Mouse (Mus musculus): ENCODE measurements at regions not wholly inside any gene's neighbourhood (a gene's known extent, or its start where the extent isn't known, plus 50 kb on each side); places are given as distances from the start of the nearest gene placed in this dataset.
A peak's percentile ranks its signal among the peaks of the same experiment; 100 is the strongest.

DNA sequence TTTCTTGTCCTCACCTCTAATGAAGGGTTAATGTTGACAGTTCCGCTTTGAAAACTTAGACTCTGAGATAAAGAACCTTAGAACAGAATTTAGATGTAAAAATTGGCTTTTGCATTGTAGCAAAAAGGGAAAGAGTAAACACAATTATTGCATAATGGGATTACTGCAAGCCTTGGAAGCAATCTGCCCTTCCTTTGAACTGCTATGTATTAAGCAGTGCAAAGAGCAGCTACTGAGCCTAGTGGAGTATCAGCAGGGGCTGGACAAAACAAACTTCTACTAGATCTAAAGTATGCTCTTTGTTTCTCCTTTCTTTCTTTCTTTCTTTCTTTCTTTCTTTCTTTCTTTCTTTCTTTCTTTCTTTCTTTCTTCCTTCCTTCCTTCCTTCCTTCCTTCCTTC, 434.9 kb downstream of the Serpinb8 start:
- Histone ChIP-seq H3K27me3 (ENCODE audit: control insufficient read depth, insufficient read depth, low read depth, low read length) (no peaks in the 10 kb centered on the region), H3K4me3 (ENCODE audit: low read length) (no peak overlapping the region), H3K4me2 (ENCODE audit: low read depth, low read length) (no peak overlapping the region), H3K9ac (ENCODE audit: low read length) (no peak overlapping the region), H3K4me1 (replicated peaks; ENCODE audit: control insufficient read depth, insufficient read depth, low read length) (no peaks in the 10 kb centered on the region), H3K9me3 (ENCODE audit: control insufficient read depth, low read length) (no peaks in the 10 kb centered on the region), H3K27ac (ENCODE audit: low read length) (no peak overlapping the region), H3K36me3 (ENCODE audit: control insufficient read depth, insufficient read depth, low read length) (no peaks in the 10 kb centered on the region)
- 0 out of 2 replicates have a peak, but pooled peaks have one; percentile 66 for ATAC-seq (ENCODE audit: low read depth)
- WGBS = 43% methylated on average over 1 of the region's 1 CpGs

DNA sequence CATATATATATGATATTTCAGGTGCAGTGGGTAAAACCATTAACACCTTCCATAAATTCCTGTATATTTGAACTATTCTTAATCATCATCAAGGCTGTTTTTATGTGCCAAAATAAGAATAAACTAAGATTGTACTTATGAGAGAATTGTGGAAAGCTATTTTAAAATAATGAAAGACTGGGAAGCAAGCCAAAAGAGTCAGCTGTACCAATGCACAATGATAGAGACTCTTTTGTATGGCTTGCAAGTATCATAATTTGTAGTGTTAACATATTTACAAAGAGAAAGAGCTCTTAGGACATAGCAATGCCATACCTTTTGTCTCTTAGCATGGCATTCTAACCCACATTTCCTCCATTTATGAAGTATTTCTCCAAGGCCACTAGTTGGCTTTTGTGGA, 436.7 kb downstream of the Serpinb8 start:
- ATAC-seq (ENCODE audit: low read depth) = no peak
- Histone ChIP-seq H3K4me3 (ENCODE audit: low read length) (no peak overlapping the region), H3K27me3 (ENCODE audit: control insufficient read depth, insufficient read depth, low read depth, low read length) (no peaks in the 10 kb centered on the region), H3K9me3 (ENCODE audit: control insufficient read depth, low read length) (no peaks in the 10 kb centered on the region), H3K4me1 (replicated peaks; ENCODE audit: control insufficient read depth, insufficient read depth, low read length) (no peaks in the 10 kb centered on the region), H3K27ac (ENCODE audit: low read length) (no peak overlapping the region), H3K36me3 (ENCODE audit: control insufficient read depth, insufficient read depth, low read length) (no peaks in the 10 kb centered on the region), H3K4me2 (ENCODE audit: low read depth, low read length) (no peak overlapping the region), H3K9ac (ENCODE audit: low read length) (no peak overlapping the region)

DNA sequence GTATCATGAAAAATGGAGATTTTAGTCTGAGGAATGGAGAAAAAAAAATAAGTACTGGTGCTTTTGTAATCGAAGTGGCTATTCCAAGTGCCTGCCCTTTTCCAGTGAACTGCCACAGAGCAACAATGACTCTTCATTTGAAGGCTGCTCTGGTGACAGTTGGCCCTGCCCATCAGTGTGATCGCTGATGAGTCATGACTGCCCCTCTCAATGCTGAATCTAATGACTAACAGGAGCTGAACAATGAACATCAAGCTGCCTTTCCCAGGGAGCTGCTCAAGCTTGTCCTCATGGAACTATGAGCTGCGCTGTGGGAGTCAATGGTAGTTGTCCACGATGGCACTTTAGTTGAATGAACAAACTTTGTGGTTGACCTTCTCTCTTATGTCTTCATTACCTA, 456.4 kb downstream of the Serpinb8 start:
- H3K27ac ChIP-seq (ENCODE audit: low read length) = no peak overlapping the region
- H3K27me3 ChIP-seq (ENCODE audit: control insufficient read depth, insufficient read depth, low read depth, low read length) = no peaks in the 10 kb centered on the region
- H3K4me1 ChIP-seq (replicated peaks; ENCODE audit: control insufficient read depth, insufficient read depth, low read length) = 0 out of 2 replicates have a peak, but pooled peaks cover 3% of the 10 kb centered on the region
- no peak overlapping the region for H3K4me3 ChIP-seq (ENCODE audit: low read length)
- ATAC-seq (ENCODE audit: low read depth) = no peak
- no peak overlapping the region for H3K9ac ChIP-seq (ENCODE audit: low read length)
- 84% methylated on average over 4 of the region's 4 CpGs for WGBS
- no peak overlapping the region for H3K4me2 ChIP-seq (ENCODE audit: low read depth, low read length)
- no peaks in the 10 kb centered on the region for H3K36me3 ChIP-seq (ENCODE audit: control insufficient read depth, insufficient read depth, low read length)
- H3K9me3 ChIP-seq (ENCODE audit: control insufficient read depth, low read length) = no peaks in the 10 kb centered on the region

- no peaks in the 10 kb centered on the region for H3K36me3 ChIP-seq (ENCODE audit: control insufficient read depth, insufficient read depth, low read length)
- no peak overlapping the region for H3K4me2 ChIP-seq (ENCODE audit: low read depth, low read length)
- 0 out of 2 replicates have a peak, but pooled peaks cover 3% of the 10 kb centered on the region for H3K4me1 ChIP-seq (replicated peaks; ENCODE audit: control insufficient read depth, insufficient read depth, low read length)
- H3K9me3 ChIP-seq (ENCODE audit: control insufficient read depth, low read length) = no peaks in the 10 kb centered on the region
- H3K9ac ChIP-seq (ENCODE audit: low read length) = no peak overlapping the region
- peak; percentile 71; the same call in 1 of the 2 replicates for ATAC-seq (ENCODE audit: low read depth)
- WGBS = 42% methylated on average over 5 of the region's 5 CpGs
- no peaks in the 10 kb centered on the region for H3K27me3 ChIP-seq (ENCODE audit: control insufficient read depth, insufficient read depth, low read depth, low read length)
- no peak overlapping the region for H3K4me3 ChIP-seq (ENCODE audit: low read length)
- H3K27ac ChIP-seq (ENCODE audit: low read length) = no peak overlapping the region
These were observed 457.3 kb downstream of the Serpinb8 start for GRCm38 (mm10) chr1:108046857-108047714.

GRCm38 (mm10) chr1:108094622-108095021, 504.8 kb downstream of the Serpinb8 start:
- H3K9me3 ChIP-seq (ENCODE audit: control insufficient read depth, low read length) = no peaks in the 10 kb centered on the region
- peak; percentile 65 for ATAC-seq (ENCODE audit: low read depth)
- WGBS = 42% methylated on average over 3 of the region's 3 CpGs
- no peak overlapping the region for H3K4me3 ChIP-seq (ENCODE audit: low read length)
- no peaks in the 10 kb centered on the region for H3K4me1 ChIP-seq (replicated peaks; ENCODE audit: control insufficient read depth, insufficient read depth, low read length)
- no peaks in the 10 kb centered on the region for H3K36me3 ChIP-seq (ENCODE audit: control insufficient read depth, insufficient read depth, low read length)
- H3K4me2 ChIP-seq (ENCODE audit: low read depth, low read length) = no peak overlapping the region
- H3K9ac ChIP-seq (ENCODE audit: low read length) = no peak overlapping the region
- H3K27me3 ChIP-seq (ENCODE audit: control insufficient read depth, insufficient read depth, low read depth, low read length) = no peaks in the 10 kb centered on the region
- no peak overlapping the region for H3K27ac ChIP-seq (ENCODE audit: low read length)

GRCm38 (mm10) chr1:108102607-108103006, 512.8 kb downstream of the Serpinb8 start:
- no peak overlapping the region for H3K4me2 ChIP-seq (ENCODE audit: low read depth, low read length)
- H3K4me1 ChIP-seq (replicated peaks; ENCODE audit: control insufficient read depth, insufficient read depth, low read length) = no peaks in the 10 kb centered on the region
- no peaks in the 10 kb centered on the region for H3K36me3 ChIP-seq (ENCODE audit: control insufficient read depth, insufficient read depth, low read length)
- no peak overlapping the region for H3K27ac ChIP-seq (ENCODE audit: low read length)
- H3K9ac ChIP-seq (ENCODE audit: low read length) = no peak overlapping the region
- 77% methylated on average over 2 of the region's 2 CpGs for WGBS
- no peak for ATAC-seq (ENCODE audit: low read depth)
- H3K4me3 ChIP-seq (ENCODE audit: low read length) = no peak overlapping the region
- H3K27me3 ChIP-seq (ENCODE audit: control insufficient read depth, insufficient read depth, low read depth, low read length) = no peaks in the 10 kb centered on the region
- no peaks in the 10 kb centered on the region for H3K9me3 ChIP-seq (ENCODE audit: control insufficient read depth, low read length)

DNA sequence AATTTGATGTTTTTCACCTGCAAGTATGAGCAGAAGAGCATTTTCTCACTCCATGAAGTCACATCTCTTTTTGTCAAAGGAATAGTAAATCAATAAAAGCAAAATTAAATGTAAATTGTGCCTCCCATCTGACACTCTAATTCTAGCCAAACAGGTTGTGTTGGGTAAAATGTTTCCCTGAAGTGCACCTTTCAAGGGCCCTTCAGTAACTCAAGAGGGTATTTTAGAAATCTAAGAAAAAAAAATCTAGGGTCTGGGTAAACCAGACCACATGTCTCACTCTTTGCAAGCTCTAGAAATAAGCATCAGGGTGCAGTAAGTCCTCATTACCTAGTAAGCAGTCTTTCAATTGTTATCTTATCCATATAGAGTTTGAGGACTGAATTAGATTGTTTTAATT, 521.2 kb downstream of the Serpinb8 start:
- Histone ChIP-seq H3K4me1 (replicated peaks; ENCODE audit: control insufficient read depth, insufficient read depth, low read length) (no peaks in the 10 kb centered on the region), H3K36me3 (ENCODE audit: control insufficient read depth, insufficient read depth, low read length) (no peaks in the 10 kb centered on the region), H3K4me3 (ENCODE audit: low read length) (no peak overlapping the region), H3K27ac (ENCODE audit: low read length) (no peak overlapping the region), H3K9ac (ENCODE audit: low read length) (no peak overlapping the region), H3K4me2 (ENCODE audit: low read depth, low read length) (no peak overlapping the region), H3K9me3 (ENCODE audit: control insufficient read depth, low read length) (no peaks in the 10 kb centered on the region), H3K27me3 (ENCODE audit: control insufficient read depth, insufficient read depth, low read depth, low read length) (no peaks in the 10 kb centered on the region)
- ATAC-seq (ENCODE audit: low read depth) = peak; percentile 74; the same call in 1 of the 2 replicates

DNA sequence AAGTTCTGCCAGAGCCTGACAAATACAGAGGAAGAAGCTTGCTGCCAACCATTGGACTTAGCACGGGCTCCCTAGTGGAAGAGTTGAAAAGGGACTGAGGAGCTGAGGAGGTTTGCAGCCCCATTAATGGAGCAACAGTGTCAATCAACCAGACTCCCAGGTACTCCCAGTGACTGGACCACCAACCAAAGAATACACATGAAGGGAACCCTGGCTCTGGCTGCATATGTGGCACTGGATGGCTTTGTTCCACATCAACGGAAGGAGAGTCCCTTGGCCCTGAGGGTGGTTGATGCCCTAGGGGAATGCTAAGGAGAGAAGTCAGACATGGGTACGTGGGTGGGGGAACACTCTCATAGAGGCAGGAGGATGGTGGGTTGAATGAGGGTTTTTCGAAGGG, 537.6 kb downstream of the Serpinb8 start:
- H3K9me3 ChIP-seq (ENCODE audit: control insufficient read depth, low read length) = no peaks in the 10 kb centered on the region
- no peak for ATAC-seq (ENCODE audit: low read depth)
- H3K27me3 ChIP-seq (ENCODE audit: control insufficient read depth, insufficient read depth, low read depth, low read length) = no peaks in the 10 kb centered on the region
- no peak overlapping the region for H3K4me2 ChIP-seq (ENCODE audit: low read depth, low read length)
- no peak overlapping the region for H3K9ac ChIP-seq (ENCODE audit: low read length)
- WGBS = 90% methylated on average over 4 of the region's 4 CpGs
- H3K27ac ChIP-seq (ENCODE audit: low read length) = no peak overlapping the region
- H3K4me3 ChIP-seq (ENCODE audit: low read length) = no peak overlapping the region
- no peaks in the 10 kb centered on the region for H3K4me1 ChIP-seq (replicated peaks; ENCODE audit: control insufficient read depth, insufficient read depth, low read length)
- no peaks in the 10 kb centered on the region for H3K36me3 ChIP-seq (ENCODE audit: control insufficient read depth, insufficient read depth, low read length)

DNA sequence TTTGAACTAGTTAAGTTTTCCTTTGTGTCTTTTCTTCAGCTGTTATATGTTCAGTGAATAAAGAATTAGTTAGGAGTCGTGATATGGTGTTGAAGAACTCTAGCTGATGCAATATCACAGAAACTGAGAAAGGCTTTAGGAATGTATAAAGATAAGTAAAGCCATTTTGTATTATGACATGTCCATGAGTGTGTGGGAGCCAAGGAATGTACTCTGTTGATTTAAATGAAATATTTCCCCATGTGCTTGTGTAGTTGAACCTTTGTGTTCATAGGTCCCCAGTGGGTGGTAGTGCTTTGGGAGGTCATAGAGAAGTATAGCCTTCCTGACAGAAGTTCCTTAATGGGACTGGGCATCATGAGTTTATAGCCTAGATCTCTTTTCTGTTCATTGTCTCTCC, 542.2 kb downstream of the Serpinb8 start:
- no peaks in the 10 kb centered on the region for H3K9me3 ChIP-seq (ENCODE audit: control insufficient read depth, low read length)
- no peak overlapping the region for H3K27ac ChIP-seq (ENCODE audit: low read length)
- H3K4me1 ChIP-seq (replicated peaks; ENCODE audit: control insufficient read depth, insufficient read depth, low read length) = no peaks in the 10 kb centered on the region
- H3K4me2 ChIP-seq (ENCODE audit: low read depth, low read length) = no peak overlapping the region
- no peaks in the 10 kb centered on the region for H3K27me3 ChIP-seq (ENCODE audit: control insufficient read depth, insufficient read depth, low read depth, low read length)
- H3K9ac ChIP-seq (ENCODE audit: low read length) = no peak overlapping the region
- H3K4me3 ChIP-seq (ENCODE audit: low read length) = no peak overlapping the region
- peak; percentile 31; the same call in 1 of the 2 replicates for ATAC-seq (ENCODE audit: low read depth)
- no peaks in the 10 kb centered on the region for H3K36me3 ChIP-seq (ENCODE audit: control insufficient read depth, insufficient read depth, low read length)
- WGBS = 32% methylated on average over 1 of the region's 1 CpGs
